Mouse (Mus musculus) bone marrow, adult 2 months (tissue): ENCODE measurements around the gene Gm26620.

Experiments
- CTCF ChIP-seq: fragments of 200-500 bp; IDR thresholded peaks from 2 replicates; pipeline ENCODE4 v1.5.1; 2011; ENCODE audit warnings: low read length, control low read depth; ENCODE audit not compliant: control insufficient read depth, insufficient read depth
- POLR2A ChIP-seq: fragments of 200-500 bp; IDR thresholded peaks from 2 replicates; pipeline ENCODE4 v1.6.1; 2011; ENCODE audit warnings: low read depth, mild to moderate bottlenecking, control low read depth, low read length, borderline replicate concordance; ENCODE audit not compliant: control insufficient read depth

DNA sequence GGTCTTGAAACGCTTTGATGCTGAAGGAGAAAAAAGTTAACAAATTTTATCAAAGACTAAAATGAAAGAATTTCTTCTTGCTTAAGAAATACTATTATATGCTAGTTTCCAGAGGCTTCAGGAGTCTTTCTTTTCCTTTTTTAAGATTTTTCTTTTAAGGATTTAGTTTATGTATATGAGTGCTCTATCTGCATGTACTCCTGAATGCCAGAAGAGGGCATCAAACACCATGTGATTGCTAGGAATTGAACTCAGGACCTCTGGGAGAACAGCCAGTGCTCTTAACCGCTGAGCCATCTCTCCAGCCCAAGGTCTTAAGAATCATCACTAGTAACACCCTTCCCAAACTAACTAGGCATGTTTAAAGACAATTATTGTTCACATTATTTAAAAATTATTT lies 12.9 kb upstream of the Gm26620 start:
- TF ChIP-seq CTCF (no peak), POLR2A (no peak)
